Mouse (Mus musculus) forebrain, embryonic 13.5 days (tissue): ENCODE measurements around the gene Cd320. TPM values are rescaled to one million over a fixed set of nuclear protein-coding genes. Genes with fewer than 3 reads are reported as not detected.
"Not testable (repeated sequence)": the region's sequence is repeated elsewhere in the genome, so short reads cannot be mapped to it uniquely, and the experiment has no call there.

Experiments used
- ATAC-seq: fragments of 200-750 bp; cut with Nextera tagmentation; 2 replicates; pipeline ENCODE4 v1.8.0; 2017
- H3K27ac ChIP-seq: fragments of 300-500 bp; sonication (generic); 2 replicates; pipeline ENCODE4 v1.5.1; 2015; ENCODE audit warnings: inconsistent platforms, mild to moderate bottlenecking, moderate library complexity
- H3K27me3 ChIP-seq: fragments of 300-500 bp; sonication (generic); 2 replicates; pipeline ENCODE4 v1.6.1; 2015; ENCODE audit warnings: mild to moderate bottlenecking, inconsistent platforms
- H3K36me3 ChIP-seq: fragments of 300-500 bp; sonication (generic); 2 replicates; pipeline ENCODE4 v1.6.1; 2015; ENCODE audit warnings: mild to moderate bottlenecking, inconsistent platforms; ENCODE audit not compliant: poor library complexity, severe bottlenecking
- H3K4me1 ChIP-seq: fragments of 300-500 bp; sonication (generic); 2 replicates; pipeline ENCODE4 v1.6.1; 2015; ENCODE audit warnings: inconsistent platforms
- H3K4me2 ChIP-seq: fragments of 300-500 bp; sonication (generic); 2 replicates; pipeline ENCODE4 v1.6.1; 2015; ENCODE audit warnings: inconsistent platforms, mild to moderate bottlenecking, moderate library complexity
- H3K4me3 ChIP-seq: fragments of 300-500 bp; sonication (generic); 2 replicates; pipeline ENCODE4 v1.5.1; 2015; ENCODE audit warnings: mild to moderate bottlenecking, inconsistent platforms
- H3K9ac ChIP-seq: fragments of 300-500 bp; sonication (generic); 2 replicates; pipeline ENCODE4 v1.6.1; 2015; ENCODE audit warnings: mild to moderate bottlenecking, inconsistent platforms
- H3K9me3 ChIP-seq: fragments of 300-500 bp; sonication (generic); replicated peaks from 2 replicates; pipeline ENCODE4 v1.6.1; 2016; ENCODE audit warnings: inconsistent platforms
- WGBS: fragments of 180-500 bp; shearing (Covaris S2); methylation state at CpG from one replicate; pipeline ENCODE4 v1.1.7; 2015; 5-methylcytosine and 5-hydroxymethylcytosine counted together
- microRNA-seq: library from miRNA; unstranded; fragments of <30 nt; microRNA quantifications from one replicate; pipeline ENCODE4, GENCODE M21; 2016
- polyA plus RNA-seq: library from polyadenylated mRNA; unstranded; fragments of >200 nt; fragmentation: Nextera tagmentation; extraction: Ambion mirVana; gene quantifications from 2 replicates; pipeline ENCODE4 v1.2.1, GENCODE M21; 2015

Gene Cd320
- polyA plus RNA-seq, 1 experiment from 2014 or later: 60.1 TPM

GRCm38 (mm10) chr17:33889941-33890532 is 47.1 kb downstream of the Cd320 start:
- Histone ChIP-seq H3K36me3 (peaks cover 18% of the 10 kb centered on the region), H3K4me3 (peak overlapping the region; percentile 60), H3K4me1 (peaks cover 22% of the 10 kb centered on the region), H3K27ac (0 out of 2 replicates have a peak overlapping the region, but pooled peaks have one; percentile 31), H3K4me2 (peak overlapping the region; percentile 68), H3K9ac (peak overlapping the region; percentile 74)
- H3K9me3 ChIP-seq, ATAC-seq, H3K27me3 ChIP-seq: not testable (repeated sequence)
- WGBS: under 1% methylated on average over 37 of the region's 44 CpGs

- H3K27ac ChIP-seq: 0 out of 2 replicates have a peak within 1 kb of the TSS, but pooled peaks have one; percentile 31
- peak; percentile 99 for ATAC-seq
- 1% methylated on average over 49 of the region's 49 CpGs for WGBS
Measured at GRCm38 (mm10) chr17:33890533-33891059, 47.7 kb downstream of the Cd320 start, which contains the start of gene Kifc1. TSS of gene Kifc1 (minus strand) at chr17:33890661.

GRCm38 (mm10) chr17:33891357-33891756 is 48.5 kb downstream of the Cd320 start:
- H3K27ac ChIP-seq: no peak overlapping the region
- H3K27me3 ChIP-seq: no peaks in the 10 kb centered on the region
- no peak for ATAC-seq
- 59% methylated on average over 2 of the region's 2 CpGs for WGBS
- H3K9ac ChIP-seq: no peak overlapping the region
- no peak overlapping the region for H3K4me2 ChIP-seq
- no peak overlapping the region for H3K4me3 ChIP-seq
- peaks cover 7% of the 10 kb centered on the region for H3K36me3 ChIP-seq
- peaks cover 22% of the 10 kb centered on the region for H3K4me1 ChIP-seq
- H3K9me3 ChIP-seq: no peaks in the 10 kb centered on the region

More at GRCm38 (mm10) chr17:33890533-33891059, 47.7 kb downstream of the Cd320 start, which contains the start of gene Kifc1:
- peaks cover 15% of the 10 kb centered on the region for H3K36me3 ChIP-seq
- no peaks in the 10 kb centered on the region for H3K27me3 ChIP-seq
- no peaks in the 10 kb centered on the region for H3K9me3 ChIP-seq
- peak within 1 kb of the TSS; percentile 68 for H3K4me2 ChIP-seq
- H3K4me1 ChIP-seq: peaks cover 22% of the 10 kb centered on the region
- peak within 1 kb of the TSS; percentile 74 for H3K9ac ChIP-seq
- peak within 1 kb of the TSS; percentile 60 for H3K4me3 ChIP-seq

- WGBS: 69% methylated on average over 6 of the region's 6 CpGs
- H3K4me1 ChIP-seq: peaks cover 22% of the 10 kb centered on the region
- H3K4me2 ChIP-seq, H3K9ac ChIP-seq, H3K27ac ChIP-seq, H3K27me3 ChIP-seq, H3K4me3 ChIP-seq, ATAC-seq, H3K9me3 ChIP-seq, H3K36me3 ChIP-seq: not testable (repeated sequence)
Measured at GRCm38 (mm10) chr17:33891892-33892291, 49.0 kb downstream of the Cd320 start.

- no peaks in the 10 kb centered on the region for H3K9me3 ChIP-seq
- no peak overlapping the region for H3K4me2 ChIP-seq
- WGBS: 24% methylated on average over 7 of the region's 7 CpGs
Measured at GRCm38 (mm10) chr17:33892429-33892828, 49.5 kb downstream of the Cd320 start.

GRCm38 (mm10) chr17:33893011-33893410 is 50.1 kb downstream of the Cd320 start:
- not testable (repeated sequence) for H3K36me3 ChIP-seq, ATAC-seq, H3K27me3 ChIP-seq, H3K27ac ChIP-seq, H3K4me3 ChIP-seq, H3K9me3 ChIP-seq, H3K9ac ChIP-seq, H3K4me2 ChIP-seq
- 87% methylated on average over 4 of the region's 4 CpGs for WGBS
- H3K4me1 ChIP-seq: peaks cover 18% of the 10 kb centered on the region

More at GRCm38 (mm10) chr17:33892429-33892828, 49.5 kb downstream of the Cd320 start:
- Histone ChIP-seq H3K27me3 (no peaks in the 10 kb centered on the region), H3K4me3 (no peak overlapping the region), H3K4me1 (peaks cover 22% of the 10 kb centered on the region), H3K9ac (no peak overlapping the region), H3K27ac (no peak overlapping the region), H3K36me3 (no peaks in the 10 kb centered on the region)
- ATAC-seq: no peak

- no peaks in the 10 kb centered on the region for H3K36me3 ChIP-seq
- H3K27ac ChIP-seq: no peak overlapping the region
- H3K9me3 ChIP-seq: no peaks in the 10 kb centered on the region
- H3K27me3 ChIP-seq: no peaks in the 10 kb centered on the region
- ATAC-seq: no peak
- no peaks in the 10 kb centered on the region for H3K4me1 ChIP-seq
- no peak overlapping the region for H3K9ac ChIP-seq
- no peak overlapping the region for H3K4me2 ChIP-seq
- WGBS: 46% methylated on average over 6 of the region's 6 CpGs
- no peak overlapping the region for H3K4me3 ChIP-seq
Measured at GRCm38 (mm10) chr17:33897114-33897794, 54.4 kb downstream of the Cd320 start.

GRCm38 (mm10) chr17:33898193-33898592 is 55.3 kb downstream of the Cd320 start:
- H3K9ac ChIP-seq, H3K27me3 ChIP-seq, ATAC-seq, H3K4me3 ChIP-seq, H3K9me3 ChIP-seq, H3K27ac ChIP-seq, H3K4me1 ChIP-seq, H3K36me3 ChIP-seq, H3K4me2 ChIP-seq: not testable (repeated sequence)
- WGBS: 86% methylated on average over 4 of the region's 4 CpGs

Small RNA genes lying within 50 kb of the gene (microRNA-seq; reads per million reads assigned to microRNA genes)
- not detected for gene Gm27740

Other genes with a start within 250 kb of the Cd320 start
- 56.5 and 62.4 TPM in 2 replicates for gene Zfp414, start 214.0 kb upstream of the Cd320 start, polyA plus RNA-seq
- gene Pram1, start 205.0 kb upstream of the Cd320 start, polyA plus RNA-seq: 0.75 and 1.2 TPM in 2 replicates
- 349 and 356 TPM in 2 replicates for gene Hnrnpm, start 156.2 kb upstream of the Cd320 start, polyA plus RNA-seq
- gene March2, start 124.4 kb upstream of the Cd320 start, polyA plus RNA-seq: 52.2 and 56.5 TPM in 2 replicates
- gene Rab11b, start 82.6 kb upstream of the Cd320 start, polyA plus RNA-seq: 433 and 441 TPM in 2 replicates
- 8.6 and 10.0 TPM in 2 replicates for gene Angptl4, start 61.3 kb upstream of the Cd320 start, polyA plus RNA-seq
- 27.3 and 29.0 TPM in 2 replicates for gene Kank3, start 32.6 kb upstream of the Cd320 start, polyA plus RNA-seq
- 779 and 868 TPM in 2 replicates for gene Rps28, start 18.5 kb upstream of the Cd320 start, polyA plus RNA-seq
- 473 and 507 TPM in 2 replicates for gene Ndufa7, start 18.5 kb upstream of the Cd320 start, polyA plus RNA-seq
- gene Gm7029, start 30.7 kb downstream of the Cd320 start, polyA plus RNA-seq: not detected in 2 replicates
- 6.8 and 7.4 TPM in 2 replicates for gene Kifc1, start 47.6 kb downstream of the Cd320 start, polyA plus RNA-seq
- 0.28 and 0.49 TPM in 2 replicates for gene Platr17, start 62.0 kb downstream of the Cd320 start, polyA plus RNA-seq
- 60.7 and 68.0 TPM in 2 replicates for gene Daxx, start 66.3 kb downstream of the Cd320 start, polyA plus RNA-seq
- 12.3 and 15.0 TPM in 2 replicates for gene Tapbp, start 72.8 kb downstream of the Cd320 start, polyA plus RNA-seq
- 18.1 and 20.6 TPM in 2 replicates for gene Zbtb22, start 72.8 kb downstream of the Cd320 start, polyA plus RNA-seq
- gene Rgl2, start 86.5 kb downstream of the Cd320 start, polyA plus RNA-seq: 39.3 and 46.6 TPM in 2 replicates
- gene Pfdn6, start 97.3 kb downstream of the Cd320 start, polyA plus RNA-seq: 204 and 214 TPM in 2 replicates
- gene Wdr46, start 97.6 kb downstream of the Cd320 start, polyA plus RNA-seq: 28.4 and 29.4 TPM in 2 replicates
- 7.3 and 9.4 TPM in 2 replicates for gene B3galt4, start 108.4 kb downstream of the Cd320 start, polyA plus RNA-seq
- 58.6 and 61.4 TPM in 2 replicates for gene Vps52, start 112.7 kb downstream of the Cd320 start, polyA plus RNA-seq
- gene Rps18, start 112.9 kb downstream of the Cd320 start, polyA plus RNA-seq: 1,165 and 1,184 TPM in 2 replicates
- 12.9 and 24.0 TPM in 2 replicates for gene H2-K1, start 157.3 kb downstream of the Cd320 start, polyA plus RNA-seq
- 12.4 and 15.3 TPM in 2 replicates for gene Ring1, start 181.6 kb downstream of the Cd320 start, polyA plus RNA-seq
- 76.0 and 88.0 TPM in 2 replicates for gene H2-Ke6, start 185.0 kb downstream of the Cd320 start, polyA plus RNA-seq
- 139 and 159 TPM in 2 replicates for gene Slc39a7, start 188.6 kb downstream of the Cd320 start, polyA plus RNA-seq
- gene Rxrb, start 188.7 kb downstream of the Cd320 start, polyA plus RNA-seq: 52.6 and 57.1 TPM in 2 replicates
- 0.80 and 1.3 TPM in 2 replicates for gene Col11a2, start 196.3 kb downstream of the Cd320 start, polyA plus RNA-seq
- gene H2-Oa, start 249.2 kb downstream of the Cd320 start, polyA plus RNA-seq: not detected in 2 replicates